Mouse (Mus musculus) liver, embryonic 14.5 days (tissue): Measurements from ENCODE around the gene Unc13b. TPM values are rescaled to one million over a fixed set of nuclear protein-coding genes. Genes with fewer than 3 reads are reported as not detected.

Experiments
- ATAC-seq: fragments of 200-750 bp; cut with Nextera tagmentation; 2 replicates; pipeline ENCODE4 v1.8.0; 2017; ENCODE audit warnings: moderate number of reproducible peaks, mild to moderate bottlenecking, moderate library complexity; ENCODE audit not compliant: insufficient read depth
- DNase-seq, 3 experiments: peaks; one replicate each; pipeline ENCODE4 v3.0.0-alpha.2; 2012 to 2013; ENCODE audit warnings: low read depth in 3 of 3, low spot score in 3 of 3
- H3K27ac ChIP-seq: fragments of 300-500 bp; sonication (generic); 2 replicates; pipeline ENCODE4 v1.5.1; 2014; ENCODE audit warnings: moderate library complexity, mild to moderate bottlenecking, control low read depth, inconsistent platforms
- H3K27me3 ChIP-seq: fragments of 300-500 bp; sonication (generic); 2 replicates; pipeline ENCODE4 v1.6.1; 2014; ENCODE audit warnings: mild to moderate bottlenecking, low read length, moderate library complexity; ENCODE audit not compliant: control insufficient read depth, insufficient read depth
- H3K36me3 ChIP-seq: fragments of 300-500 bp; sonication (generic); replicated peaks from 2 replicates; pipeline ENCODE4 v1.6.1; 2014; ENCODE audit warnings: low read depth; ENCODE audit not compliant: control insufficient read depth, insufficient read depth
- H3K4me1 ChIP-seq, 2 experiments: fragments of 200-500 bp in 1 of 2; fragments of 300-500 bp in 1 of 2; sonication (generic) in 1 of 2; replicated peaks; 2 replicates each; pipeline ENCODE4 v1.6.1; 2012 to 2014; ENCODE audit warnings: antibody characterized with exemption in 1 of 2, inconsistent platforms in 1 of 2, low read length in 1 of 2; ENCODE audit not compliant: control insufficient read depth in 2 of 2, insufficient read depth in 2 of 2
- H3K4me2 ChIP-seq: fragments of 300-500 bp; sonication (generic); 2 replicates; pipeline ENCODE4 v1.6.1; 2014; ENCODE audit warnings: low read depth, mild to moderate bottlenecking, control low read depth, moderate library complexity
- H3K4me3 ChIP-seq, 2 experiments: fragments of 200-500 bp in 1 of 2; fragments of 300-500 bp in 1 of 2; sonication (generic) in 1 of 2; 2 replicates each; pipeline ENCODE4 v1.5.1; 2012 to 2014; ENCODE audit warnings: low read depth in 2 of 2, low read length in 2 of 2, mild to moderate bottlenecking in 2 of 2, control low read depth in 1 of 2, inconsistent platforms in 1 of 2, moderate library complexity in 1 of 2; ENCODE audit not compliant: insufficient read depth in 1 of 2
- H3K9ac ChIP-seq: fragments of 300-500 bp; sonication (generic); replicated peaks from 2 replicates; pipeline ENCODE4 v1.6.1; 2014; ENCODE audit warnings: mild to moderate bottlenecking, control low read depth, moderate library complexity
- H3K9me3 ChIP-seq: fragments of 300-500 bp; sonication (generic); 2 replicates; pipeline ENCODE4 v1.6.1; 2016; ENCODE audit warnings: low read length, mixed read lengths; ENCODE audit not compliant: control insufficient read depth
- CTCF ChIP-seq: IDR thresholded peaks from 2 replicates; pipeline ENCODE4 v1.5.1; 2016; ENCODE audit warnings: antibody characterized with exemption, low read depth, control low read depth
- EP300 ChIP-seq: IDR thresholded peaks from 2 replicates; pipeline ENCODE4 v1.6.1; 2016; ENCODE audit warnings: antibody characterized with exemption, low read depth
- WGBS: fragments of 180-500 bp; shearing (Covaris S2); extraction: QIAGEN DNeasy Blood & Tissue Kit; methylation state at CpG from one replicate; pipeline ENCODE4 v1.1.7; 2014; ENCODE audit not compliant: insufficient replicate concordance; 5-methylcytosine and 5-hydroxymethylcytosine counted together
- polyA plus RNA-seq, 2 experiments: library from polyadenylated mRNA; depleted of rRNA in 1 of 2; stranded (reverse) in 1 of 2; unstranded in 1 of 2; fragments of >200 nt; fragmentation: Nextera tagmentation in 1 of 2; extraction: Ambion mirVana in 1 of 2; gene quantifications; 2 replicates each; pipeline versions ENCODE4 v1.2.1 to v1.2.3; 2012 to 2014

Gene Unc13b
- polyA plus RNA-seq, 2 experiments: 0.19 to 0.59 TPM

DNA sequence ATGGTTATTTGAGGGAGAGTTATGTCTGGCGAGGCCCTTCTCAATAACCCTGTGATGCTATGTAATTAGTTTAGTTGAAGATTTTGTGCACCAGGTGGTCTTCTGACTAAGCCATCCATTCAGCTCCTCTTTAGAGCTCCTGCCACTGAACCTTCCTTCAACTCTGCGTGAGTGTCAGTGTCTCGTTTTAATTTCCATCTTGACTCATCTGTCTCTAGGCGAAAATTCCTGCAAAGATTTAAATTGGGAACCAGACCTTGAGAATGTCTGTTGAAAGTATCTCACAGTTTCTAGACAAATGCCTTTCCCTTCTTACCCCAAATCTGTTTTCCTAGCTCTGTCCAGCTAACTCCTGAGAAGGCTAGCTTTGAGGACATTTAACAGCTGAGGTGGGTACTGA lies 146.8 kb downstream of the Unc13b start:
- Histone ChIP-seq H3K36me3 (no peaks in the 10 kb centered on the region), H3K27ac (no peak overlapping the region), H3K9me3 (no peaks in the 10 kb centered on the region), H3K27me3 (no peaks in the 10 kb centered on the region), H3K4me3 (no peak overlapping the region), H3K4me1 (no peaks in the 10 kb centered on the region), H3K4me2 (no peak overlapping the region), H3K9ac (no peak overlapping the region)
- no peak for DNase-seq
- WGBS: 52% methylated on average over 4 of the region's 4 CpGs
- TF ChIP-seq EP300 (no peak), CTCF (no peak)
- ATAC-seq: no peak

DNA sequence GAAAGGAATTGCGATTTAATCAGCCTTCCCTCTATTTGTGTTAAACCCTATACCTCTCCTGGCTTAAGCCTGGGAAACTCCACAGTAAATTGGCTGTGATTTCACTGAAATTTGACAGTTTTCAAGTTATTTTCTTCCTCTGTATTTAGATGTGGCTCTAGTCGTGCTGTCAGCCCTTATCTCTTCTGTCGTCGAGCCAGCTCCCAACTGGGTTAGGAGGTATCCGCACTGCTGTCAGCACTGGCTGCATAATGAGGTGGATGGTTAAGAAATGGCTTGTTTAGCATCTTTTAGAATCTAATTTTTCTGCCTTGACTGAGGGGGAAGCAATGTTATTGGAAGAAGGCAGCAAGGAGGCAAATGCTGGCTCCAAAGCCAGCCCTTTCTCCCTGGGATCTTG lies 148.2 kb downstream of the Unc13b start:
- Histone ChIP-seq H3K27me3 (no peaks in the 10 kb centered on the region), H3K4me3 (no peak overlapping the region), H3K36me3 (no peaks in the 10 kb centered on the region), H3K4me2 (no peak overlapping the region), H3K4me1 (no peaks in the 10 kb centered on the region), H3K27ac (no peak overlapping the region), H3K9ac (no peak overlapping the region), H3K9me3 (no peaks in the 10 kb centered on the region)
- no peak for TF ChIP-seq CTCF
- TF ChIP-seq EP300: no peak
- WGBS: 49% methylated on average over 5 of the region's 5 CpGs
- ATAC-seq: no peak
- DNase-seq: no peak

DNA sequence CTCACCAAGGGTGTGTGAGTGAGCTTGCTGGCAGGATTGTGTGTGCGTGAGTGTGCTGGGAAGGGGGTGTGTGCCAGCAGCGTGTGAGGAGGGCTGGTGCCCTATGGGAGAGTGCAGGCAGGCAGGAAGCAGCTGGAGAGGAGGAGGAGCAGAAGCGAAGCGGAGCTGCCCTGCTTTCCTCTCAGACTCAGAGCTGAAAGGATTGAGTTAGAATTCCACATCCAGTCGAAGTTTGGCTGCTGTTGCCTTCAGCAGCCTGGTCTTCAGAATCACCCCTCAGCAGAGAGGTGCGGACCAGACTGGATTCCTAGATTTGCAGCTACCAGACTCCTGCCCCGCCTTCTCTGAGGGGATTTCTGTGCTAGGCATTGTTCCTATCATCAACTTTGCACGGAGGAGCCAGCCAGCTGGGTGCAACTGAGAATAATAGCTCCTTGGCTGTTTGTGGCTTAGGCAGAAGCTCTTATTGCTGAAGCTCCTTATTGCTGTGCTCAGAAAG lies 150.4 kb downstream of the Unc13b start:
- Histone ChIP-seq H3K27ac (no peak overlapping the region), H3K27me3 (no peaks in the 10 kb centered on the region), H3K4me2 (no peak overlapping the region), H3K4me3 (no peak overlapping the region), H3K36me3 (no peaks in the 10 kb centered on the region), H3K9me3 (no peaks in the 10 kb centered on the region), H3K9ac (no peak overlapping the region), H3K4me1 (no peaks in the 10 kb centered on the region)
- no peak for ATAC-seq
- no peak for DNase-seq
- no peak for TF ChIP-seq CTCF
- no peak for TF ChIP-seq EP300
- 15% methylated on average over 8 of the region's 8 CpGs for WGBS

DNA sequence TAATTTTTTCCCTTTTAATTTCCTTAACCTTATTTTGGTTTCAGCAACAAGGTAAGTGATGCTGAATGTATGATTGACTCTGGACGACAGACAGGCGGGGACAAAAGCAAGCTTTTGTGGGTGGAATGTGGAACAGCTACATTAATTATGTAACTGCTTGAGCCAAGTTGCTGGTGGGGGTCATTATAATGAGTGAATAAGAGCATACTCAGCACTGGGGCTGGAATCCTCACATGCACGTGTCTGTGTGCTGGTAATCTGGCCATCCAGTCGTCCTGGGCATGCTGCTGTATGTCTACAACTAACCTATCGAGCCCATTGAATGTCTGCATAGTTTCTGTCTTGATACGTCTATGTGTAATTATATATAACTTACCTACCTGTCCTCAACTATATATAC lies 150.9 kb downstream of the Unc13b start:
- Histone ChIP-seq H3K9ac (no peak overlapping the region), H3K4me2 (no peak overlapping the region), H3K4me1 (no peaks in the 10 kb centered on the region), H3K27me3 (no peaks in the 10 kb centered on the region), H3K27ac (no peak overlapping the region), H3K36me3 (no peaks in the 10 kb centered on the region), H3K9me3 (no peaks in the 10 kb centered on the region), H3K4me3 (no peak overlapping the region)
- WGBS: 54% methylated on average over 6 of the region's 6 CpGs
- ATAC-seq (no peak), DNase-seq (no peak)
- no peak for TF ChIP-seq EP300
- no peak for TF ChIP-seq CTCF

DNA sequence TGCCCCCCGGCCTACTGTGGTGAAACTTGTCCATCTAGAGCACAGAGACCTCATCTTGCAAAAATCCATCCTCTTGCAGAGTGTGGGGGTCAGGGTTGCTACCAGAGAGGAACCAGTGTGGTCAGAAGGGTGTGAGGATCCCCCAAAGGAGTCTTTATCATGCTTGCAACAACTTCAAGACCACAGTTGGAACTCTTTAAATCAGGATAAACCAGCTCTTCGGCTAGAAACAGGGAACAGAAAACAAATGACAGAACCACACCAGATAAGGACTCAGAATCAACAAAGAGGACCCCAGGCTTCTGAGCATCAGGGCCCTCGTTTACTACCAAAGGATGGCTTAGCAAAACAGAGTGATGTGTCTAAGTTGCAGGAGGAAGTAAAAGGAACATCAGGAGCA lies 157.7 kb downstream of the Unc13b start:
- WGBS: 34% methylated on average over 3 of the region's 3 CpGs
- no peak overlapping the region for H3K9ac ChIP-seq
- DNase-seq: no peak
- no peaks in the 10 kb centered on the region for H3K9me3 ChIP-seq
- H3K27ac ChIP-seq: no peak overlapping the region
- no peak for TF ChIP-seq CTCF
- TF ChIP-seq EP300: no peak
- no peaks in the 10 kb centered on the region for H3K4me1 ChIP-seq
- H3K4me2 ChIP-seq: no peak overlapping the region
- no peaks in the 10 kb centered on the region for H3K36me3 ChIP-seq
- H3K4me3 ChIP-seq: no peak overlapping the region
- ATAC-seq: no peak
- no peaks in the 10 kb centered on the region for H3K27me3 ChIP-seq

DNA sequence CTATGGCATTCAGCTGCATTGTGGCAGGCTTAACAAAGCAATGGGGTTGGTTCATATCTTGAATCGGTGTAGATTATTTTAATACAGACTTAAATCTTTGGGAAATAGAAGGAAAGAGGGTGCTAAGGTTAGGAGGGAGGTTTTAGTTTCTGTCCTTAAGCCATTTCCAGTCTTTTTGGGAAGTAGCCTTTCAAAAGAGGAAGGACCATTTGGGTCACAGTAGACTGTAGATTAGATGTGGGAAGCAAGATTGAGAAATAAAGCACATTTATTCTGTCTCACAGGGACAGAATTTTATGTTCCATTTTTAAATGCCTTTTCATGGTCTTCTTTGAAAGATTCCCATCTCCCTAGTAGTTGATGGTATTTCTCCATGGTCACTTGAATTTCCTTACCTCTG lies 159.2 kb downstream of the Unc13b start:
- DNase-seq: no peak
- no peak overlapping the region for H3K4me3 ChIP-seq
- no peaks in the 10 kb centered on the region for H3K4me1 ChIP-seq
- H3K9ac ChIP-seq: no peak overlapping the region
- ATAC-seq: no peak
- H3K4me2 ChIP-seq: no peak overlapping the region
- H3K9me3 ChIP-seq: no peaks in the 10 kb centered on the region
- no peak for TF ChIP-seq CTCF
- TF ChIP-seq EP300: no peak
- no peaks in the 10 kb centered on the region for H3K27me3 ChIP-seq
- no peak overlapping the region for H3K27ac ChIP-seq
- no peaks in the 10 kb centered on the region for H3K36me3 ChIP-seq
- WGBS: 64% methylated on average over 1 of the region's 1 CpGs
